In the genomic region with DNA sequence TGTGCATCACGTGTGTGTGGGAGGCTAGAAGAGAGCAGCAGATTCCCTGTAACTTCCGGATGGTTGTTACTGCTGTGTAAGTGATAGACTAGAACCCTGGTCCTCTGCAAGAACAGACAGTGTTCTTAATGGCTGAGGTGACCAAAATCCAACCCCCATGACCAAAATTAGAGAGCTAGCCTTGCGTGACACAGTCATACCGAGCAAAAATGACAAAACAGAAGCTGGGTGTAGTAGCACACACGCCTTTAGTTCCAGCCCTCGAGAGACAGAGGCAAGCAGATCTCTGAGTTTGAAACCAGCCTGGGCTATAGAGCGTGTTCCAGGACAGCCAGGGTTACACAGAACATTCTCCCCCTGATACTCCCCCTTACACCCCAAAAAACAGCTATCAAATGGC, we compare ENCODE assay signal across 20 mouse cellular contexts. TPM values are rescaled to one million over a fixed set of nuclear protein-coding genes. Genes with fewer than 3 reads are reported as not detected.
"Had no signal": no experiment of that assay in that cellular context is flagged by ENCODE, and none has a peak within 500 bp of the region (broad histone marks: within the 10 kb centered on the region; RNA-seq: fewer than 3 reads in every experiment).

No protein-coding gene starts in this region.

- DNase-seq: retina, postnatal 1 day; right cerebral cortex, adult 18-20 months; right cerebral cortex, postnatal 14 days; right cerebral cortex, postnatal 25 days; right cerebral cortex, postnatal 4 days; spleen, adult 18-20 months; thymus, adult 18-20 months; thymus, adult 2 months; thymus, postnatal 14 days; thymus, postnatal 25 days; thymus, postnatal 36 days; thymus, postnatal 4 days had no signal

- H3K36me3 ChIP-seq: neural tube, embryonic 13.5 days; neural tube, embryonic 15.5 days; stomach, embryonic 15.5 days had no signal

- H3K9me3 ChIP-seq: neural tube, embryonic 13.5 days; neural tube, embryonic 15.5 days; stomach, embryonic 15.5 days had no signal

- H3K4me3 ChIP-seq: neural tube, embryonic 13.5 days; neural tube, embryonic 15.5 days; stomach, embryonic 15.5 days had no signal

- H3K27ac ChIP-seq: neural tube, embryonic 13.5 days; neural tube, embryonic 15.5 days; stomach, embryonic 15.5 days; stomach, postnatal 0 days had no signal

- H3K27me3 ChIP-seq: neural tube, embryonic 15.5 days had no signal

- H3K9ac ChIP-seq: neural tube, embryonic 13.5 days; neural tube, embryonic 15.5 days; stomach, embryonic 15.5 days had no signal

- H3K4me2 ChIP-seq: neural tube, embryonic 13.5 days; neural tube, embryonic 15.5 days; stomach, embryonic 15.5 days had no signal

RNA-seq across cellular contexts. Expression of a gene that starts 9.8 kb away (rescaled TPM):
- total RNA-seq: neutrophil, adult 5-6 weeks had no signal
- polyA plus RNA-seq: neural tube, embryonic 14.5 days; spleen, adult 2 months had no signal

RNA-seq across cellular contexts. Expression of a gene that starts 36.0 kb away (rescaled TPM):
- total RNA-seq: neutrophil, adult 5-6 weeks had no signal
- polyA plus RNA-seq: neural tube, embryonic 13.5 days; neural tube, embryonic 14.5 days; neural tube, embryonic 15.5 days; small intestine, adult 2 months; spleen, adult 2 months had no signal
